Mouse (Mus musculus) forebrain, embryonic 14.5 days (tissue): ENCODE data around the gene Mab21l3. TPM values are rescaled to one million over a fixed set of nuclear protein-coding genes. Genes with fewer than 3 reads are reported as not detected.
A peak's percentile ranks its signal among the peaks of the same experiment; 100 is the strongest.

Experiments
- ATAC-seq: fragments of 200-750 bp; cut with Nextera tagmentation; 2 replicates; pipeline ENCODE4 v1.8.0; 2017; ENCODE audit warnings: mild to moderate bottlenecking, moderate library complexity
- DNase-seq: peaks from one replicate; pipeline ENCODE4 v3.0.0-alpha.2; 2015; ENCODE audit warnings: low spot score
- H3K27ac ChIP-seq: fragments of 300-500 bp; sonication (generic); 2 replicates; pipeline ENCODE4 v1.5.1; 2014; ENCODE audit warnings: low read depth, mild to moderate bottlenecking, control low read depth, low read length, moderate library complexity
- H3K27me3 ChIP-seq: fragments of 300-500 bp; sonication (generic); replicated peaks from 2 replicates; pipeline ENCODE4 v1.6.1; 2014; ENCODE audit warnings: low read length, control low read depth, mixed read lengths; ENCODE audit not compliant: control insufficient read depth, insufficient read depth
- H3K36me3 ChIP-seq: fragments of 300-500 bp; sonication (generic); 2 replicates; pipeline ENCODE4 v1.6.1; 2014; ENCODE audit warnings: low read length, control low read depth; ENCODE audit not compliant: control insufficient read depth, insufficient read depth
- H3K4me1 ChIP-seq: fragments of 300-500 bp; sonication (generic); 2 replicates; pipeline ENCODE4 v1.6.1; 2014; ENCODE audit warnings: antibody characterized with exemption, low read length, control low read depth; ENCODE audit not compliant: control insufficient read depth, insufficient read depth
- H3K4me2 ChIP-seq: fragments of 300-500 bp; sonication (generic); 2 replicates; pipeline ENCODE4 v1.6.1; 2014; ENCODE audit warnings: mild to moderate bottlenecking, control low read depth, low read length
- H3K4me3 ChIP-seq: fragments of 300-500 bp; sonication (generic); 2 replicates; pipeline ENCODE4 v1.5.1; 2014; ENCODE audit warnings: low read depth, low read length, control low read depth
- H3K9ac ChIP-seq: fragments of 300-500 bp; sonication (generic); 2 replicates; pipeline ENCODE4 v1.6.1; 2014; ENCODE audit warnings: mild to moderate bottlenecking, low read length, control low read depth, moderate library complexity
- H3K9me3 ChIP-seq: fragments of 300-500 bp; sonication (generic); replicated peaks from 2 replicates; pipeline ENCODE4 v1.6.1; 2016; ENCODE audit warnings: low read length, control low read depth, mixed read lengths; ENCODE audit not compliant: control insufficient read depth
- WGBS: fragments of 180-500 bp; shearing (Covaris S2); extraction: QIAGEN DNeasy Blood & Tissue Kit; methylation state at CpG from one replicate; pipeline ENCODE4 v1.1.7; 2014; 5-methylcytosine and 5-hydroxymethylcytosine counted together
- polyA plus RNA-seq: library from polyadenylated mRNA; unstranded; fragments of >200 nt; fragmentation: Nextera tagmentation; extraction: Ambion mirVana; gene quantifications from 2 replicates; pipeline ENCODE4 v1.2.1, GENCODE M21; 2014

Gene Mab21l3
- polyA plus RNA-seq, 1 experiment from 2014 or later, result 0.42 TPM

DNA sequence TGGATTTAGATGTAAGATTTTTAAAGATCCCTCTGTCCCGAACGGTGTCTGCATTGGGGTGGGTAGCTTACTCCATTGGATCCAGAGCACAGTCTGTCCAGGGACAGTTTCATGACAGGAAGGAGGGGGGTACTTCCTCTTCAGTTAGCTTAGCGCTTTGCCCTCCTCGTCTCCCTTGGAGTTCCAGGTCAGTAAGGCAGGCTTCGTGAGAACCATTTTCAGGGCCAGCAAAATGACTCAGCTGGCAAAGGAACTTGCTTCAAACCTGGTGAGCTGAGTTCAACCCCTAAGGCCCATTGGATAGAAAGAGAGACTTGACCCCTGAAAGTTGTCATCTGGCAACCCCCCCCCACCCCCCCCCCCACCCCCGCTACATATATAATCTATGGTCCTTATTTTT lies 46.0 kb downstream of the Mab21l3 start:
- WGBS, result 89% methylated on average over 6 of the region's 6 CpGs
- peaks cover 21% of the 10 kb centered on the region for H3K4me1 ChIP-seq
- H3K27me3 ChIP-seq, result 0 out of 2 replicates have a peak, but pooled peaks cover 3% of the 10 kb centered on the region
- H3K4me3 ChIP-seq, result no peak overlapping the region
- ATAC-seq, result no peak
- no peak overlapping the region for H3K27ac ChIP-seq
- no peak overlapping the region for H3K9ac ChIP-seq
- no peaks in the 10 kb centered on the region for H3K9me3 ChIP-seq
- H3K4me2 ChIP-seq, result no peak overlapping the region
- no peaks in the 10 kb centered on the region for H3K36me3 ChIP-seq
- DNase-seq, result no peak

DNA sequence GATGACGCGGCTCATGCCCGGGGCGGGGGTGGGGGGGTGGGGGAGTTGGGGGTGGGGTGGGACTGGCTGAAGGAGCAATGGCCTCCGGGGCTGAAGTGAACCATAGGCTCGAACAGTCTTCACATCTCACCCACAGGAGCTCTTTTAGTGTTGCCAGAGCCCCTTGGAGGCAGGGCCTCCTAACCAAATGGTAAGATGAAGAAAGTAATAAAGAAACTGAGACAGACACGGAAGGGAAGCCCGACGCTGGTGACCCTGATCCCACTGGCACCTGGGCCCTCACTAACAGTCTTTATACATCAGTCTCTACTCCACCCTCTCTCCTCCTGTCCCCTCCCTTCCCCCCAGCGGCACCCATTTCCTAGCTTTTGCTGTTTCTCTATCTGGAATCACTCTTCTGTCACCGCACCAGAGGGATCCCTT lies 48.2 kb downstream of the Mab21l3 start:
- peaks cover 20% of the 10 kb centered on the region for H3K4me1 ChIP-seq

DNA sequence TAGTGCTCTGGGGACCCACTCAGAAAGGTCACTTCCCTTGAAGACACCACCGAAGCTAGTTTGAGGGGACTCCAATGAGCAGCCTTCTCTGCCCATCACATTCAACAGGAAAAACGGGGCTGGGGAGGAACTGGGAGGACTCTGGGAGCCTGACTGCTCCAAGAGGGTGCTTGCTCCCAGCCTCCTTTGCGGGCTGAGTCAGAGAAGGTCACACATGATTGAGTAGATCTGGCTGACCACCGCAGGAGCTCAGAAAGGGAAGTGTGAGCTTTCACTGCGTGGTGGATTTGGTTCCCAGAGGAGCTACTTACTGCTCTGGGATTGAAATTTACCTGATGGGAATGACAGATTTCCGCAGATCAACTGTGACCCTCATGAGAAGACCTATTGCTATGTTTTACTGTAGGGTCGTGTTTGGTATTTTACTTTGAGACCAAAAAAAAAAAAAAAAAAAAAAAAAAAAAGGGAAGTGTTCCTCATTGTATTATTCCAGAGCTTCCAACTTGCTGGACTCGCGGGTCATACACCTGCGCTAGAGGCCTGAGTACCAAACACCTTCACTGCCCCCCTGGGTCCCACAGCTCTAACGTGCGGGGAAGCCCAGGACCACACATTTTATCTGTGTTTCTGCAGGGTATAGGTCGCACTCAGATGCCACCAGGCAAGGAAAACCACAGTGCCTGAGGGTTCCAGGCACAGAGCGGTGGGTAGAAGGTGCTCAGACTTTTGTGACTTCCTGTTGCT lies 48.7 kb downstream of the Mab21l3 start:
- Histone ChIP-seq H3K4me1 (peaks cover 16% of the 10 kb centered on the region), H3K4me3 (no peak overlapping the region), H3K9ac (no peak overlapping the region), H3K27ac (no peak overlapping the region), H3K4me2 (no peak overlapping the region), H3K9me3 (no peaks in the 10 kb centered on the region), H3K36me3 (no peaks in the 10 kb centered on the region), H3K27me3 (0 out of 2 replicates have a peak, but pooled peaks cover 3% of the 10 kb centered on the region)
- 81% methylated on average over 14 of the region's 14 CpGs for WGBS
- DNase-seq, result no peak
- no peak for ATAC-seq

More for the DNA sequence above, 48.2 kb downstream of the Mab21l3 start:
- Histone ChIP-seq H3K9me3 (no peaks in the 10 kb centered on the region), H3K27me3 (0 out of 2 replicates have a peak, but pooled peaks cover 3% of the 10 kb centered on the region), H3K9ac (no peak overlapping the region), H3K4me3 (no peak overlapping the region), H3K4me2 (no peak overlapping the region), H3K36me3 (no peaks in the 10 kb centered on the region), H3K27ac (no peak overlapping the region)
- ATAC-seq, result no peak
- whole genome bisulfite sequencing, result 89% methylated on average over 11 of the region's 11 CpGs
- DNase-seq, result no peak

DNA sequence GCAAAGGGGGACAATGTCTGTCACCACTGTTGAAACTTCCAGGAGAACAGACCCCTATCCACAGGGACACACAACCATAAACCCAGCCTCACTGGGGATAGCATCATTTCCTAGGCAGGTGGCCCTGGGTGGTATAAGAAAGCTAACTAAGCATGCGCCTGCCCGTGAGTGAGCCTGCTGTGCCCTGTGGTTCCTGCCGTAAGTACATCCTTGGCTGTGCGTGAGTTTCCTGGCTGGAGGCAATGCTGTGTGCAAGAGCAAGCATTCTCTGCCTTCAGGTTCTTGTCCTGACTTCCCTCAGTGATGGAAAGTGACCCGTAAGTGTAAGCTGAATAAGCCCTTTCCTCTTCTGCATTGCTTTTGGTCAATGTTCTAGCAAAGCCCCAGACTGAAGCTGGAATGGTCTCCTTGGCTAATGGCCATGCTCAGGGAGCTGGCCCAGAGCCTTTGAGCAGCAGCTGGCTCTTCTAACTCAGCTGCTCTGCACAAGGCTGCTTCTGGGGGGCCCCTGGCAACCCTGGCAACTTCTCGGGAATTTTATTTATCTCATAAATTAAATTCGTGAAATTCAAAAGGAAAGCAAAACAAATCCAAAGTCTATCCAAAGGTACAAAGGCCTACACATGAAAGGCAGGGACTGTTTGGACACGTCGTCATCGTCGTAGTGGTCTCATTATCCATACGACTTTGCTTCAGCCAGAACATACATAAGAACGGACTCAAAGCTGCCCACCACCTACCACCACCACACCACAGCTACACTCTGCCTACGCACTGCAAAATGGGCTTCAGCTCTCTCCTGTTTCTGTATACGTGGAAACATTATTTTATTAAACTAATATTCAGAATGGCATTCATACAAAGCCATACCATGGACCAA lies 50.7 kb downstream of the Mab21l3 start:
- DNase-seq, result peak; percentile 77
- ATAC-seq, result peak; percentile 75
- no peaks in the 10 kb centered on the region for H3K36me3 ChIP-seq

DNA sequence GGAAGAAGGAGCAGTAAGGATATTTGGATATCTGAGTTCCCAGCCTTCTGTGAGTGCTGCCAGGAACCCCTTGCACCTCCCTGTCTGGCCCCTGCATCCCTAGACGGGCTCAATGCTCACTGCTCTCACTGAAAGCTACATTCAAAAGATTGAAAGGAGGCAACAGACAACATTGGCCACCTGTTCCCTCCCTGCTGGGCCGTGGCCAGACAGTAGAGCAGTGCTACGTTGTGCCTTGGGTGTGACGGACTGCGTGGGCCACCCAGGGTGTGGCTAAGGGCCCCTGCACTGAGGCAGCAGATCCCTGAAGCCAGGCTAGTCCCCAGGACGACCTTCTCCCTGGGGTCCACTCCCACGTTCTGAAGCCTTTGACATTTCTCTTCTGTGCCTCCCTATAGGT lies 52.5 kb downstream of the Mab21l3 start:
- DNase-seq (peak; percentile 53), ATAC-seq (peak; percentile 36; the same call in 1 of the 2 replicates)
- no peaks in the 10 kb centered on the region for H3K9me3 ChIP-seq
- H3K4me3 ChIP-seq, result no peak overlapping the region
- 0 out of 2 replicates have a peak, but pooled peaks cover 3% of the 10 kb centered on the region for H3K27me3 ChIP-seq
- no peak overlapping the region for H3K4me2 ChIP-seq
- no peaks in the 10 kb centered on the region for H3K36me3 ChIP-seq
- WGBS, result 29% methylated on average over 7 of the region's 7 CpGs
- H3K9ac ChIP-seq, result no peak overlapping the region
- peaks cover 15% of the 10 kb centered on the region for H3K4me1 ChIP-seq
- no peak overlapping the region for H3K27ac ChIP-seq

More for the DNA sequence above, 50.7 kb downstream of the Mab21l3 start:
- no peak overlapping the region for H3K4me2 ChIP-seq
- H3K27me3 ChIP-seq, result 0 out of 2 replicates have a peak, but pooled peaks cover 3% of the 10 kb centered on the region
- 39% methylated on average over 15 of the region's 15 CpGs for WGBS
- no peak overlapping the region for H3K9ac ChIP-seq
- H3K27ac ChIP-seq, result no peak overlapping the region
- no peak overlapping the region for H3K4me3 ChIP-seq
- no peaks in the 10 kb centered on the region for H3K9me3 ChIP-seq
- peaks cover 15% of the 10 kb centered on the region for H3K4me1 ChIP-seq

DNA sequence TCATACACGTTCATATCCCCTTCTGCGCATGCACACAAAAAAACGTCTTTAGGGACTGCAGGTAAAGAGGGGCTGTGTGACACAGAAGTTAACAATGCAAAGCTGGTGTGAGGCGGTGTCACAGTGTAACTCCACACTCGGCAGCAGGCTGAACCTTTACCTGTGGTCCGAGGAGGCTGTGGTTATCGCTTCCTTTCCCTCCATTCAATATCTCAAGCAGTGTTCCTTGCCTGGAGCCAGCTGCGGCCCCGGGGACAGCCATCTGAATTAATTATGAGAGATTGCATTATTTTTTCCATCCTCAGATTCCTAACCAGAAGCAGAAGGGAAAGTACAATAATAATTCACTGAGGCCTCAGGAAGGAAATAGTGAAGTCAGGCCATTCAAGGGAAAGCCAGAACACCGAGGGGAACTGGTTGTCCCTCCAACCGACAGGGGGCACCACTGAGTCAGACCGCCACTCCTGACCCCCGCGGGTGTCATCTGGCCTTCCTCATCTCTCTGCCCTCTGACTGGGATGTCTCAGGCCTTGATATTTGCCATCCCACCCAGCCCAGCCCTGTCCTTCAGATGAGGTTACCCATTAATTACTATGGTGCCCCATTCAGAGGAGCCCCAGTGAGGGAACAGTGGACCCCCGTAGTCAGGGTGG lies 53.2 kb downstream of the Mab21l3 start:
- Histone ChIP-seq H3K4me1 (peaks cover 15% of the 10 kb centered on the region), H3K9ac (no peak overlapping the region), H3K27ac (no peak overlapping the region), H3K36me3 (no peaks in the 10 kb centered on the region), H3K27me3 (0 out of 2 replicates have a peak, but pooled peaks cover 3% of the 10 kb centered on the region), H3K9me3 (no peaks in the 10 kb centered on the region), H3K4me3 (no peak overlapping the region), H3K4me2 (no peak overlapping the region)
- WGBS, result 84% methylated on average over 15 of the region's 15 CpGs
- no peak for DNase-seq
- no peak for ATAC-seq

DNA sequence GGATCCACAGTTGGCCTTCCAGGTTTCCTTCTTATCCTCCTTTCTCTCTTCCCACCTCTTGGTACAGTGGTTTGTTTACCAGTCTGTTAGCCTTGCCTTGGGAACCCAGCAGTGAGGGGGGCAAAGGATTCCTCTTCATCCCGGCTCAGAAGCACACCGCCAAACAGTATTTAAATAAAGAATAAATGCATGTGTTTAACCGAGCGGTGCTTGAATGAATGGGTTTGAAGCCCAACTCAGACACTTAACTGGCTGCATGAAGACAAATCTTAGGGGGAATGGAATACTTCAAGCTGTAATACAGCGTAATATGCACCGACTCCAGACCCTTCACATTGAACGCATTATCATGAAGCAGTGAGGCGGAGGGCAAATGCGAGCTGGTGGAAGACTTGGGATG lies 54.1 kb downstream of the Mab21l3 start:
- Histone ChIP-seq H3K36me3 (no peaks in the 10 kb centered on the region), H3K9me3 (no peaks in the 10 kb centered on the region), H3K4me2 (no peak overlapping the region), H3K4me1 (peaks cover 15% of the 10 kb centered on the region), H3K27ac (no peak overlapping the region), H3K9ac (no peak overlapping the region), H3K27me3 (0 out of 2 replicates have a peak, but pooled peaks cover 3% of the 10 kb centered on the region), H3K4me3 (no peak overlapping the region)
- DNase-seq (no peak), ATAC-seq (no peak)
- 46% methylated on average over 9 of the region's 9 CpGs for WGBS

DNA sequence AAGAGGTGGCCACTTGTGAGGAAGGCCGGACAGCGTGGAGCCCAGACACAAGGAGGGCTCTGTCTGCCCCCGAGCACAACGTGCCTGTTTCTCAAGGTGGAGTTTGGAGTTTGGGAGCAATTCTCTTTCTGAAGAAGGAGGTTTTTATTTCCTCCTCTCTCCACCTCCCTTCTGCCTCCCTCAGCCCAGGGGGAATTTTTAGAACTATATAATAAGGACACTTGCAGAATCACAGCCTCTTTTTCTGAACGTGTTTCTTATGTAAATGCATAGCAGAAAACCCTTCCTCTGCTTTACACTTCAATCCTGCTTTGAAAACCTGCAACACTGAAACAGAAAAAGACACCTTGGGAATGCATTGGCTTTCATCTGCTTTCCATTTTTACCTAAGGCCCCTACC lies 54.7 kb downstream of the Mab21l3 start:
- no peak for DNase-seq
- Histone ChIP-seq H3K27ac (no peak overlapping the region), H3K9me3 (no peaks in the 10 kb centered on the region), H3K4me1 (peaks cover 15% of the 10 kb centered on the region), H3K4me2 (no peak overlapping the region), H3K36me3 (no peaks in the 10 kb centered on the region), H3K4me3 (no peak overlapping the region), H3K9ac (no peak overlapping the region), H3K27me3 (no peaks in the 10 kb centered on the region)
- ATAC-seq, result no peak
- WGBS, result 73% methylated on average over 5 of the region's 5 CpGs
